Mouse (Mus musculus) olfactory bulb, adult 2 months (tissue): ENCODE data around the gene Rab11fip3.

Experiments used
- CTCF ChIP-seq: fragments of 200-500 bp; IDR thresholded peaks from 2 replicates; pipeline ENCODE4 v1.5.1; 2012; ENCODE audit warnings: low read depth, mild to moderate bottlenecking, low read length, moderate library complexity; ENCODE audit not compliant: insufficient read depth
- POLR2A ChIP-seq: fragments of 200-500 bp; IDR thresholded peaks from 2 replicates; pipeline ENCODE4 v1.6.1; 2012; ENCODE audit warnings: mild to moderate bottlenecking, low read depth, low read length, moderate library complexity; ENCODE audit not compliant: insufficient read depth

- TF ChIP-seq CTCF = no peak
- no peak for TF ChIP-seq POLR2A
Measured at GRCm38 (mm10) chr17:26111024-26111423, 41.7 kb upstream of the Rab11fip3 start.
